Mouse (Mus musculus) adrenal gland, postnatal 4 days (tissue): ENCODE data around the gene Pip5k1b. TPM values are rescaled to one million over a fixed set of nuclear protein-coding genes. Genes with fewer than 3 reads are reported as not detected.

Experiments used
- DNase-seq, 2 experiments: peaks; one replicate each; pipeline ENCODE4 v3.0.0; 2021 to 2022; ENCODE audit warnings: low spot score in 2 of 2, mixed read lengths in 2 of 2
- total RNA-seq, 2 experiments: library from RNA; stranded (reverse); gene quantifications; 2 replicates each; pipeline ENCODE4 v1.2.3; 2021

Gene Pip5k1b
- total RNA-seq, 2 experiments from 2014 or later = 21.2 to 23.4 TPM

- DNase-seq = no peak
These were observed 241.0 kb downstream of the Pip5k1b start for GRCm38 (mm10) chr19:24314676-24315075.

- no peak for DNase-seq
These were observed 242.9 kb downstream of the Pip5k1b start for GRCm38 (mm10) chr19:24312556-24313342.

GRCm38 (mm10) chr19:24312046-24312445, 243.6 kb downstream of the Pip5k1b start:
- DNase-seq = no peak

- DNase-seq = no peak
These were observed 247.4 kb downstream of the Pip5k1b start for GRCm38 (mm10) chr19:24308305-24308705.

- no peak for DNase-seq
These were observed 248.1 kb downstream of the Pip5k1b start for GRCm38 (mm10) chr19:24307271-24308221.

GRCm38 (mm10) chr19:24306351-24306750, 249.3 kb downstream of the Pip5k1b start:
- no peak for DNase-seq

- DNase-seq = no peak
These were observed 253.5 kb downstream of the Pip5k1b start for GRCm38 (mm10) chr19:24302198-24302597.

GRCm38 (mm10) chr19:24301768-24302148, 253.9 kb downstream of the Pip5k1b start:
- no peak for DNase-seq

- DNase-seq = peak; percentile 16 to 64
These were observed 254.5 kb downstream of the Pip5k1b start for GRCm38 (mm10) chr19:24300994-24301767.

- DNase-seq = no peak
These were observed 262.1 kb downstream of the Pip5k1b start for GRCm38 (mm10) chr19:24293537-24293936.

GRCm38 (mm10) chr19:24284187-24284586, 271.5 kb downstream of the Pip5k1b start:
- peak in 1 of 2 experiments; percentile 25 for DNase-seq

- DNase-seq = no peak
These were observed 274.2 kb downstream of the Pip5k1b start for GRCm38 (mm10) chr19:24281288-24281980.

- no peak for DNase-seq
These were observed 275.0 kb downstream of the Pip5k1b start, which contains the start of gene Fxn for GRCm38 (mm10) chr19:24280601-24281228. Fxn (minus strand) TSS chr19:24280605.

GRCm38 (mm10) chr19:24279706-24280600, 275.7 kb downstream of the Pip5k1b start:
- DNase-seq = peak; percentile 57 to 62

- no peak for DNase-seq
These were observed 276.8 kb downstream of the Pip5k1b start for GRCm38 (mm10) chr19:24278859-24279258.

- DNase-seq = no peak
These were observed 281.4 kb downstream of the Pip5k1b start for GRCm38 (mm10) chr19:24274281-24274680.

- DNase-seq = peak; percentile 37 to 61
These were observed 283.8 kb downstream of the Pip5k1b start for GRCm38 (mm10) chr19:24271746-24272426.

GRCm38 (mm10) chr19:24271326-24271725, 284.3 kb downstream of the Pip5k1b start:
- DNase-seq = no peak
